Mouse (Mus musculus): Measurements from ENCODE around the gene Unc13a.
A peak's percentile ranks its signal among the peaks of the same experiment; 100 is the strongest.

Unc13a gene

DNA sequence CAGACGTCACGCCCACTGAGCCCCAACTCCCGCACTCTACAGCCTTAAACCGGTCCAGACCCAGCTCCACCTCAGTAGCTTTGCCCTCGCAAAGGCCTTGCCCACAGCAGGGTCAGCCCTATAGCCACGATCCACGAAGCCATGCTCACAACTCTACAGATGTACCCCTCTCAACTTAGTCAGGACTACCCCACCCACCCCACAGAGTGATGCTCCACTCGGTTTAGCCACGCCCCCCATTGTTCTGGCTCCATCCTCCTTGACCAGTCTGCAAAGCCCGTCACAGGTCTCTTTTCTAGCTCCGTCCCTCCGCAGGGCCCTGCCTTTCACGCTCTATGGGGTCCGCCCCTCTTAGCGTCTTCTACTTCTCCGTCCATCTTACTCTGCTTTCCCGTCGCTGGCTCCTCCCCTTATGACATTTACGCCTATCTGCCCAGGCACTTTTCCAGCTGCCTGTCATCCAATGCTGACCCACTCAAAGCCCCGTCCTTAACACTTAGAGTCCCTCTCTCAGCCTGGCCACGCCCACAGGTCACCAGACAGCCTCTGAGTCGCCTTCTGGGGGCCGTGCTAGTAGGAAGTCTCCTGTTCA is 14.7 kb upstream of the Unc13a start:
- peak in 1 of 2 experiments; percentile 18 for DNase-seq

DNA sequence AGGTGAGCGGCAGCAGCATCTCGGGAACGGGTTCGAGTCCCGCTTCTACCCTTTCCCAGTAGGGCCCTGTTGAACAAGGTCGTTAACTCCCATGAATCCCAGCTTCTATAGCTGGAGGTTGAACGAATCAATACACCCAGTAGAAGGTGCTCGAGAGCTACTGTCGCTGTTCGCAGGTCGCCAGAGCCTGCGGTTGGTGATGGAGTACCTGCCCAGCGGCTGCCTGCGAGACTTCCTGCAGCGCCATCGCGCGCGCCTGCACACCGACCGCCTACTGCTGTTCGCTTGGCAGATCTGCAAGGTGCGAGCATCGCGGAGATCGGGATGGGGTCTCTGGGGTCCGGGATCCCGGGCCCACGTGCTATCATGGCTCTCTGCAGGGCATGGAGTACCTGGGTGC is 14.0 kb upstream of the Unc13a start:
- peak in 1 of 2 experiments; percentile 27 for DNase-seq

DNA sequence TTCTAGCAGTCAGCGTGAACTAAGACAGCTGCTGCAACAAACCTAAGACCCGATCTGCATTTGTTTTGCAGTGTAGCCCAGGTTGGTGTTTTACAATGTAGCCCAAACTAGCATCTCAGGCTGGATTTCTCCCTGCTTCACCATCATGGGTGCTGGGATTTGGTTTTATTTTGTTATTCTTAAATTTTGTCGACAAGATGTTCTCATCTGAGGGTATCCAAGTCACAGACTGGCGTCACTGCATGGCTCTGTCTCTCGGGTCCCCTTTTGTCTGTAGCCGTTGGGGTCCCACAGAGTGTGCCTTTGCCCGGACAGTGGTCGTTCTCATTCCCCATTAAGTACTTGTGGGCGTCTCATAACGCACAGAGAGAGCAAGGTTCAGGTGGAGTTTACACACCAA is 13.1 kb upstream of the Unc13a start:
- DNase-seq, result no peak

DNA sequence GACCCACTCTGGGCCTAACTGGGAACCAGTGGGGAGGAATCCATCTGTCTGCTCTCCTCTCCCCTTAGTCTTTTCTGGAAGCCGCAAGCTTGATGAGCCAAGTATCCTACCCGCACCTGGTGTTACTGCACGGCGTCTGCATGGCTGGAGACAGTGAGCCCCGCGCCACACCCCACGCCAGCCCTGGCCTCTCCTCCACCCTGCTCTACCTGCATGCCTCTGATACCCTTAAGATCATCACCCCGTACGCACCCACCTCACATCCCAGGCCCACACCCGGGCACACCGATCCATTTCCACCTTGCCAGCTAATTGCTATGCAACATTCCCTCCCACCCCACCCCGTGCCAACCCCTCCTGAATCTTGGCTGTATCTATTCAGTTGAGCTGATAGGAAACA is 11.3 kb upstream of the Unc13a start:
- DNase-seq, result peak in 1 of 2 experiments; percentile 6

DNA sequence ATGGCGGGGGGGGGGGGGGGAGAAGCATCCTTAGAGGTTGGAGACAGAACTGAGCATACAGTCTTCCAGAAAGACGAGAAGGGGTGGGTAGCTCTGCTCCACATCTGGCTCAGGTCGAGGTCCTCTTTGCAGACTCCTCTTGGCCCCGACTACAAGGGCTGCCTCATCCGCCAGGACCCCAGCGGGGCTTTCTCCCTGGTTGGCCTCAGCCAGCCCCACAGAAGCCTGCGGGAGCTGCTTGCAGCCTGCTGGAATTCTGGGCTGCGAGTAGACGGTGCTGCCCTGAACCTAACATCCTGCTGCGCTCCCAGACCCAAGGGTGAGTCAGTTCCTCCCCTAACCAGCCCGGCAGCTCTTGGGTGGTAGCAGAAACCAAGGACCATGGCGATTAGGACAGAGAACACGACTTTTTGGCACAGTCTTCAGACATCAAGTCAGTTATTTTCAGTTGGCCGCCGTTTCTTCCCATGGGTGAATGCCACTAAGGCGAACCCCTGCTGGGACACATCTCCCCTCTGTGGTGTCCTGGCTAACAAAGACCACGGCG is 9.9 kb upstream of the Unc13a start:
- DNase-seq, result peak in 1 of 2 experiments; percentile 22

DNA sequence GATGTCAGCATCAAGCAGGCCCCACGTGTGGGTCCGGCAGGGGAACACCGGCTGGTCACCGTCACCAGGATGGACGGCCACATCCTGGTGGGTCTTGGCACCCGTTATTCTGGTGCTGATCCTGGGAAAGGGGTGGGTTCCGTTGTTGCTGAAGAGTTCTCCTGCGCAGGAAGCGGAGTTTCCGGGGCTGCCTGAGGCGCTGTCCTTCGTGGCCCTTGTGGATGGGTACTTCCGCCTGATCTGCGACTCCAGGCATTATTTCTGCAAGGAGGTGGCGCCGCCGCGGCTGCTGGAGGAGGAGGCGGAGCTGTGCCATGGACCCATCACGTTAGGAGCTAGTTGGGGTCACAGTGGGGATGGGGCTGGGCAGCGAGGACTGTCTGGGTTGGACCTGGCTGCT is 8.9 kb upstream of the Unc13a start:
- DNase-seq, result peak in 1 of 2 experiments; percentile 22

DNA sequence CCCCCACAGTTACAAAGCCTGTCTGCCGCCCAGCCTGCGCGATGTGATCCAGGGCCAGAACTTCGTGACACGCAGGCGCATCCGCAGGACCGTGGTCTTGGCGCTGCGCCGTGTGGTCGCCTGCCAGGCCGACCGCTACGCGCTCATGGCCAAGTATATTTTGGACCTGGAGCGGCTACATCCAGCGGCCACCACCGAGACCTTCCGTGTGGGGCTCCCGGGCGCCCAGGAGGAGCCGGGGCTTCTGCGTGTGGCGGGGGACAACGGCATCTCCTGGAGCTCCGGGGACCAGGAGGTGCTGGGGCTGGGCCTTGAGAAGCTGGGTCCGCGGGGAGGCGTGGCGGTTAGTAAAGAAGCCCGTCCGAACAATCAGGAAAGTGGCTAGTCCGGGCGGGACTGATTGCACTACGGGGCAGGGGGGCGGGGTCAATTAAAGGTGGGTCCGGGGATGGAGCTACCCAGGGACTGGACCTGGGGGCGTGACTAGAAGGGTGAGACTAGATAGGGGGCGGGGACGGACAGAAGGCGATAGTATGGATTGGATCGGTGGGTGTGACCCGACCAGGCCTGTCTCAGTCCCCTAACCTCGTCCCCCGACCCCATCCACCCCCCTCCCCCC is 8.1 kb upstream of the Unc13a start:
- DNase-seq, result peak; percentile 70 to 81

DNA sequence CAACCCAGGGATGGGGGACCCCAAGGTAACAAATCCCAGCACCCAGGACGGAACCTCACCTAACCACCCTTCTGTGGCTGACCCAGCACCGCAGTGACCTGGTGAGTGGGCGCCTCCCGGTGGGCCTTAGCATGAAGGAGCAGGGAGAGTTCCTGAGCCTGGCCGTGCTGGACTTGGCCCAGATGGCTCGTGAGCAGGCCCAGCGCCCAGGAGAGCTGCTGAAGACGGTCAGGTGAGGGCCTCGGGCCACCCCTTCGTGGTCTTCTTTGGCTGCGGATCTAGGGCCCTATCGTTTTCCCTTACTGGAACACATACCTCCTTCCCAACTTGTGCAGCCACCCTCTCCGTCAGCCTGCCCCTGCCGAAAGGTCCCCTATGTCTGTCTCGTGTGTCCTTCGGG is 7.6 kb upstream of the Unc13a start:
- peak; percentile 38 to 54 for DNase-seq

DNA sequence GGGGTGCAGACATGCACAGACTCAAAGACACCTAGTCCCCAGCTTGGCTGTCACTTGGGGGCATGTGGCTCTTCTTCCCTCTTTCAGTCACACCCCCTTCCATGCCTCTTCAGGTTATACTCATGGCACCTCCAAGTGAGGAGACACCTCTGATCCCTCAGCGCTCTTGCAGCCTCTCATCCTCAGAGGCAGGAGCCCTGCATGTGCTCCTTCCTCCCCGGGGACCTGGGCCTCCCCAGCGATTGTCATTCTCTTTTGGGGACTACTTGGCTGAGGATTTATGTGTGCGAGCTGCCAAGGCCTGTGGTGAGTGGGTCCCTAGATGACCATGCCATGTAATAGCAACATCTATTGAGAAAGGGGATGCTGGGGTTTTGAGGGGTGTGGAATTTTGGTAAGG is 6.7 kb upstream of the Unc13a start:
- no peak for DNase-seq

DNA sequence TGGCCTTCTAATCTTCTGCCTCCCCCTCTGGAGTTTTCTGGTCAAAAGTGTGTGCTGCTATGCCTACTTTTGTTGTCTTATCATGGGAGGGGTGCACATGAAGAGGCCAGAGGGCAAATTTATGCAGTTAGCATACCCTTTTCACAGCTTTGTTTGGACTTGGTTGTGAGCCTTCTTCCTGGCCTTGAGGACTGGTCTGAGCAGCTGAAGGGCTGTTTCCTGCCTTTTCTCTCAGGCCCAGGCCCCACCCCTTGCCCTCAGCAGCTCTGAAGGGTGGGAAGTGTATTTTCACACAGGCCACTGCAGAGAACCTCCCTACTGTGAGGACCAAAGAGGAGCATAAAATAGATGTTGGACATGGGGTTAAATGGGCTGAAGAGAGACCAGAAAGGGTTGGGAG is 6.0 kb upstream of the Unc13a start:
- DNase-seq, result peak in 1 of 2 experiments; percentile 13

DNA sequence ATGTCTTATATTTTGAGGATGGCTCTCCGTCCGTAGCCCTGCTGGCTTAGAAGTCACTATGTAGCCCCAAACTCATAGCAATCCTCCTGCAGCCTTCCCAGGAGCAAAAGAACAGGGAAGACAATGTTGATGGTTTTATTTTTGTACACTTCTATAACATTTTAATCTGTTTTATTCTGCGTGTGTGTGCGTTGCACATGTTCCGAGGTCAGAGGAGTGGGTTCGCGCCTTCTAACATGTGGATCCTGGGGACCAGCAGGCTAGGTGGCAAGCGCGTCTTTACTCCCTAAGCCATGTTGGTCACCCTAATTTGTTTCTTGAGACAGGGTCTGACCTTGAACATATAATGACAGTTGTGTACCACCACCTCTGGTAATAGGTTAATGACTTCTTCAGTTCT is 5.2 kb upstream of the Unc13a start:
- peak in 1 of 2 experiments; percentile 25 for DNase-seq

DNA sequence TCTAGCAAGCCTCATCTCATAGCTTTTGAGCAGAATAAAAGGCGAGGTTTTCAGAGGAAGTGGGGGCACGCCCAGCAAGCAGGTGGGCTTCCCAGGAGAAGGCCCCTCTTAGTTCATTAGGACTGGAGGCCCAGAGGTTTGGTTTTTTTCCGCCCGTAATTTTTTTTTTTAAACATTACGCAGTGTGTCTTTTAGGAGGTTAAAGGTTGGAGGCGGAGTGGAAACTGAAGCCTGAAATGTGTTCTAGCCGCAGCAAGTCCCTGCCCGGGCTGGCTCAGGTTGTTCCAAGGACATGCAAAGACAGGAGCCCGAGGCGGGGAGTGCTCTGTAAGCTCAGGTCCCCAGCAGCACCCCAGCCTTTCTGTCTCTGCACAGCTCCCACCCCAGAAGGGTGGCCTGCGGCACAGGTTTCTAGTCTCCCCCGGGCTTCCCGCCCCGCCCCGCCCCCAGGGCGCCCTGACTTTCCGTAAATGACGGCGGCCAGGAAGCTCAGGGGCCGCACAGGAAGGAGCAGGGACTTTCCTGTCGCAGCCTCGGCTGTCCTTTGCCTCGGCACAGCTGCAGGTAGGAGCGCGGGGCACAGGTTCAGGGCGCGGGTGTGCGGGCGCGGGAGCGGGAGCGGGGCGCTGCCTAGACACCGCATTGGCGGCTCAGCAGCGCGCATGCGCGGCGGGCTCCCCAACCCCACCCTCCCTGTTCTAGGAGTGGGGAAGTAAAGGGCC is 4.6 kb upstream of the Unc13a start, which contains the start of gene Jak3:
Gene Jak3, plus strand, starts transcription at position 277 of the 722 bp plus-strand sequence.
- DNase-seq, result peak; percentile 79 to 85

DNA sequence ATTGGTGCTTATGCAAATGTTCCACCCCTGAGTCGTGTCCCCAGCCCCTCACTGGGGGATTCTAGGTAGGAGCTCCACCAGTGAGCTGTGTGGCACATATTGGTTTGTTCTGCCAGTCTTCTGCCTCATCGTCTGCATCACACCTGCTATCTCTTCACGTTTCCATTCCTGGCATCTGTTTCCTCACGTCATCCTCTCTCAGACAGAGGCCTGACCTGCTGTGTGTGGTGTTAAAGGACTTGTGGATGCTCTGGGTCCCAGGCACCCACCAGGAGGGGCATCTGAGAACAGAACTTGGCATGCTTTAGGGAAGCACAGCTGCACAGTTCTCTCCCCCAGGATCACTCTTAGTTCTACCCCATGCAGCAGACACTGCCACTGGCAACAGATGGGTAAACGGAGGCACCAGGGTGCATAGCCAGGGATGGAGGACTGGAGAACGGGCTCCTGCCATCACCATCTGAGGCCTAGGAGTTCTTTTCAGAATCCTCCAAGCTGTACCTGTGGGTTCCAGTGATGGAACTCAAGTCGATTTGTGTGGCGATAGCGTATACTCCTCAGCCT is 4.0 kb upstream of the Unc13a start:
- peak in 1 of 2 experiments; percentile 27 for DNase-seq

DNA sequence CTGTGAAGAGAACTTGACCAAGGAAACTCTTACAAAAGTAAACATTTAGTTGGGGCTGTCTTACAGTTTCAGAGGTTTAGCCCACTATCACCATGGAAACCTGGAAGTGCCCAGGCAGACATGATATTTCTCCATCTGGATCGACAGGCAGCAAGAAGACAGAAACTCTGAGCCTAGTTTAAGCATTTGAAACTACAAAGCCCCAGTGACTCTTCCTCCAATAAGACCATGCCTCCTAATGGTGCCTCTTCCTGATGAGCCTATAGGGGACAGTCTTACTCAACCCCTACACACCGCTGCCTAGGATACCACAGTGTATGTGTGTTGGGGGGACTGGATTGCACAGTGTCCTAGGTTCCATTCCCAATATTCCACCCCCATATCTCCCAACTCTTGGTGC is 2.5 kb upstream of the Unc13a start:
- DNase-seq, result no peak

DNA sequence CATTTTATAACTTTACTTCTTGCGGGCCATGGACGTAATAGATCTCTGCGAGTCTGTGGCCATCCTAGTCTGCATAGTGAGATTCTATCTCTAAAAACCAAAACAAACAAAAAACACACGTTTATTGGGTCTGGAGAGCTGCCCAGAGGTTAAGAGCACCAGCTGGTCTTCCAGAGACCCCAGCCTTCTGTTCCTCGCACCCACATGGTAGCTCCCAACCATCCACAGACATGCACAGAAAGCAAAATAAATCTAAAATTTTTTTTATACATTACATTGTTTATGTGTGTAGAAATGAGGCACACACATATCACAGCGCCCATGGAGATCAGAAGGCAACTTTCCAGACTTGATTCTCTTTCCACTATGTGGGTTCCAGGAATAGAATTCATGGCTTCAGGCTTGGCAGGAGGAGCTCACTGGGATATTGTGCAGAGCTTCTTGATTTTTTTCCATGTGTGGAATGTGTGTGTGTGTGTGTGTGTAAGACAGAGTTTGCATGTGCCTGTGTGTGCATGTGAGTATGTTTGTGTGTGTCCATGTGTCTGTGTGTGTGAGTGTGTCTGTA is 695 bp upstream of the Unc13a start:
- peak in 1 of 2 experiments; percentile 27 for DNase-seq

DNA sequence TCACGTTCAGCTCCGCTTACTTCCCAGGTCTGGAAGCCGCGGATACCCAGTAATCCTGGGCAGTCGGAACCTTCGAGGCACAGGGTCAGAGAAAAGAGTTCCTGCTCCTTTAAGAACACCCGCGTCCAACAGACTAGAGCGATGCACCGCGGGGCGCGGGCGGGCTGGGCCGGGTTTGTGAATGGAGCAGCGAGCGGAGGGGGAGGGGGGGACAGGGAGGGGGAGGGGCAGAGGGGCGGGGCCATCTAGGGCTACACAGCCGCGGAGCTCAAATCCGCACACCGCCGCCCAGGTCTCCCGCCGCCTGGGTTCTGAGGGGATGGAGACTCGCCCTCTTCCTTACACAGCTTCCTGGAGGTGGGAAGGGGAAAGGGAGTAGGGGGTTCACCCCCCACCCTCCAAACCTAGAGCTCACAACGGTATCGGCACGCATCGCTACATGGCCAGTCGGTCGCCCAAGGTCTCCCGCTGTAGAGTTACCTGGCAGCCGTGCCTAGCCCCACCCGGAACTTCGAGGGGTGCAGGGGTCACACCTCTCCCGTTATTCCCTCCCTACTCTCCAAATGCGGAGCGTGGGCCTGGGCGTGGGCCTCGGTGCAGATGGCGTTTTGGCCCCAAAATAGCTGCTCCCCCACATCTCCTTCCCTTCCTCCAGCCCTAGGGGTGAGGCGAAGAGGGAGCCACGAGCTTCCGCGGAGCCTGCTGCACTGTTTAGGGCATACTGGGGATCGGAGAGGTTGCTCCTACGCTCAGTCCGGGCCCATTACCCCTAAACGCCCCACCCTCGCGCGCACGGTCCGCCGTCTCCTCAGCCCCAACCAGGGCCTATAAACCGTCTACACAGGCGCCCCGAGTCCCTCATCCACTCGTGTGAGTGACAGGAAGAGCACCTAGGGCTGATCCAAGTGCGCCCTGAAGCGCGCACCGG is 672 bp downstream of the Unc13a start:
- peak; percentile 85 to 93 for DNase-seq

DNA sequence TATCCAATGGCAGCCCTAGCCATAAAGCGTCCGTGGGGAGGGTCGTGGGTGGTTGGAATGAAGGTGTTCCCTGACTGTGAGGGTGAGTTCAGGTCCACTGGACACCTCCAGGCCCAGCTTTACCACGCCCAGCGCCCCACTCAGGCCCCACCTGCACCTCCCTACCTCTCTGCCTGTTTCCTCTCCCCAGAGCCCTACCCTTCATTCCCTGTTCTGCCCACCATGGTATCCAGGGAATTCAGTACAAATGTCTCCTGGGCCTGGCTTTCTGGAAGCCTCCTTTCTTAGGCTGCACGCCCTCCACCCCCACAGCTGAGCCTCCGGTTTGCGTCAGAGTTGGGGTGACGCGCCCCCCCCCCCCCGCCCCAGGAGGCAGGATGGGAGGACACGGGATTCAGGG is 1.4 kb downstream of the Unc13a start:
- DNase-seq, result no peak

DNA sequence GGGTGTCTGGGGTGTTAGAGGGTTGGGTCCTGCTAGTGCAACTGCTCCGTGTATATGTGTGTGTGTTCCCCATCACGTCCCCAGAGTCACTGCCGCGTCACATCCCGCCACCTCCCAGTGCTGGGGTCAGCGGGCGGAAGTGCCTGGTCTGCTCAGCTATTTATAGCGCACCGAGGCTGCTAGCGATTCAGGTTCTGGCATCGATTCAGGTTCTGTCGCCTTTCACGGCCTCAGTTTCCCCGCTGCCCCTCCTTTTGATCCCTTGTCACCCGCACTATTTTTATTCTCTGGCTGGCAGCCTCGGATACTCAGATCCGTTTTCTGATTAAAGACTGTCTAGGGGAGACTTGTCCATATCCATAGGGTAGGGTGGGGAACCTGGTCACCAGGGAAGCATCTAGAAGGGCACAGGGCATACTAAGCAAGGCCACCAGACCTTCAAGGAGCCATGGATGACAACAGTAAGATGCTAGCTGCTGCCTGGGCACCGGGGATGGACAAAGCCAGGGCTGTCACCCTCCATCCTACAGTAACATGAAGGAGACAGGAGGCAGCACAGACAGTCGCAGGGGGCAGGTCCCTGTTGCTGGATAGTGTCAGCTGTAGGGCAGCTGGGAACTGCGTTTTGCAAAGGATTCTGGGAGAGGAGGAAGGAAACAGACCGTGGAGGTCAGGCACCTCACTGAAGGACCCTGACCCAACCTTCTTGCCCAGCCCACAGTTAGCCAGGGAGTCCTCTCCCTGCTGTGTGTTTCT is 3.2 kb downstream of the Unc13a start:
- peak; percentile 52 to 63 for DNase-seq

DNA sequence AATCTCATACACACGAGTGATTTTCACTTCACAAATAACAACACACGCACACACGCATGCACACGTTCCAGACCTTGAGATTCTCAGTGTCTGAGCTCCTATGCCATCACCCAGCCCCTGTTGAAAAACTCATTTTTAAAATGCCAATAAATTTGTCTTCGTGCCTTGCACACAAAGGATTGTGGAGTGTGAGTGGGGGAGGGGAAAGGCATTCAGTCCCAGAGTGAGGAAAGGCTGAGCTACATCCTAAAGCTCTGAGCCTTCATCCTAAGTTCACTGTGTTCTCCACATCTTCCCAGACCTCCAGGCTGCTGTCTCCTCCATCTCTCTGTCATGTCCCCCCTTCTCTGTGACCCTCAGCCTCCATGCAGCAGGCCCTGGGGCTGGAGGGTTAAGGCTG is 4.3 kb downstream of the Unc13a start:
- DNase-seq, result peak; percentile 25 to 37

DNA sequence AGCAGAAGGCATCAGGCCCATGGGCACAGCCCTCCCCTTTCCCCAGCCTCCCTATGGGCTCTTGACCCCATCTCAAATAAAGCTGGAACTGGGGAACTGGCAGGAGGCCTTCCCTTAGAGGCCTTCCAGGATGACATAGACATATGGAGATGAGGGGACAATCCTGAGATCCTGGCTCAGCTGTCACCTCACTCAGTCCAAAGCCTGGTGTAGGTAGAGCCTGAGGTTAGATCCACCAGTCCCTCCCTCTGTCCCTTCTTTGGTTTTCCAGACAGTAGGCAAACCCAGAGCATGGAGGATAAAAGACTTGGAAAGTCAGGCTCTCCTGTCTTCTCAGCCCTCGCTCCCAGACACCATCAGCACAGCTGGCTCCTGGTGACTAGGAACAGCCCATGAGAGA is 4.7 kb downstream of the Unc13a start:
- DNase-seq, result peak; percentile 43 to 45

Measured in cerebellum, postnatal 25 days (tissue).